Mouse (Mus musculus) liver, embryonic 15.5 days (tissue): ENCODE measurements around the gene Txn1. TPM values are rescaled to one million over a fixed set of nuclear protein-coding genes. Genes with fewer than 3 reads are reported as not detected.
A peak's percentile ranks its signal among the peaks of the same experiment; 100 is the strongest.

Source experiments
- ATAC-seq: fragments of 200-750 bp; cut with Nextera tagmentation; 2 replicates; pipeline ENCODE4 v1.8.0; 2017; ENCODE audit warnings: moderate number of reproducible peaks, mild to moderate bottlenecking, moderate library complexity; ENCODE audit not compliant: insufficient read depth
- H3K27ac ChIP-seq: fragments of 300-500 bp; sonication (generic); replicated peaks from 2 replicates; pipeline ENCODE4 v1.5.1; 2015; ENCODE audit warnings: mild to moderate bottlenecking, inconsistent platforms
- H3K27me3 ChIP-seq: fragments of 300-500 bp; sonication (generic); 2 replicates; pipeline ENCODE4 v1.6.1; 2015; ENCODE audit warnings: mild to moderate bottlenecking, inconsistent platforms
- H3K36me3 ChIP-seq: fragments of 300-500 bp; sonication (generic); replicated peaks from 2 replicates; pipeline ENCODE4 v1.6.1; 2015; ENCODE audit warnings: moderate library complexity, mild to moderate bottlenecking, inconsistent platforms
- H3K4me1 ChIP-seq: fragments of 300-500 bp; sonication (generic); replicated peaks from 2 replicates; pipeline ENCODE4 v1.6.1; 2015; ENCODE audit warnings: inconsistent platforms
- H3K4me2 ChIP-seq: fragments of 300-500 bp; sonication (generic); 2 replicates; pipeline ENCODE4 v1.6.1; 2015; ENCODE audit warnings: moderate library complexity, mild to moderate bottlenecking, inconsistent platforms
- H3K4me3 ChIP-seq: fragments of 300-500 bp; sonication (generic); replicated peaks from 2 replicates; pipeline ENCODE4 v1.5.1; 2015; ENCODE audit warnings: mild to moderate bottlenecking, inconsistent platforms
- H3K9ac ChIP-seq: fragments of 300-500 bp; sonication (generic); 2 replicates; pipeline ENCODE4 v1.6.1; 2015; ENCODE audit warnings: moderate library complexity, mild to moderate bottlenecking, inconsistent platforms
- H3K9me3 ChIP-seq: fragments of 300-500 bp; sonication (generic); replicated peaks from 2 replicates; pipeline ENCODE4 v1.6.1; 2016; ENCODE audit warnings: inconsistent platforms
- WGBS: fragments of 180-500 bp; shearing (Covaris S2); methylation state at CpG from one replicate; pipeline ENCODE4 v1.1.7; 2015; ENCODE audit warnings: mixed read lengths; ENCODE audit not compliant: insufficient replicate concordance; 5-methylcytosine and 5-hydroxymethylcytosine counted together
- polyA plus RNA-seq: library from polyadenylated mRNA; unstranded; fragments of >200 nt; fragmentation: Nextera tagmentation; extraction: Ambion mirVana; gene quantifications from 2 replicates; pipeline ENCODE4 v1.2.1, GENCODE M21; 2015

Txn1 gene
- polyA plus RNA-seq, 1 experiment from 2014 or later: 207 TPM

- Histone ChIP-seq H3K4me3 (no peak overlapping the region), H3K9me3 (no peaks in the 10 kb centered on the region), H3K4me1 (no peaks in the 10 kb centered on the region), H3K9ac (no peak overlapping the region), H3K4me2 (no peak overlapping the region), H3K27me3 (no peaks in the 10 kb centered on the region), H3K36me3 (peaks cover 27% of the 10 kb centered on the region), H3K27ac (no peak overlapping the region)
- no peak for ATAC-seq
- 42% methylated on average over 4 of the region's 4 CpGs for WGBS
These were observed 15.6 kb downstream of the Txn1 start for GRCm38 (mm10) chr4:57940631-57941030.

DNA sequence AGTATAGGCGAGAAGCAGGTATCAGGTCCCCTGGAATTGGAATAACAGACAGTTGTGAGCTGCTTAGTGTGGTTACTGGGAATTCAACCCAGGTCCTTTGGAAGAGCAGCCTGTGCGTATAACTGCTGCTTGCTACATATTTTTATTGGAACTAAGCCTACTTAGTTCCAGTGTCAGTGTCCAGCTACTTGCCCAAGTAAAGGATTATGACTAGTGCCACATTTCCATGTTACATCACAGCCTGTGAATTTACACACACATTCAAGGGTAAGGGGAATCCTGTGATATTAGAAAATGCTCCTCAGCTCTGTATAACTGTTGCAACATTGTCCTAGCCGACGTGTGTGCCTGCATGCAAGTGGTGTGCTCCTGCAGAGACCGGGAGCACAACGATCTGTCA, 18.9 kb downstream of the Txn1 start:
- ATAC-seq: no peak
- no peak overlapping the region for H3K4me2 ChIP-seq
- H3K4me3 ChIP-seq: no peak overlapping the region
- no peaks in the 10 kb centered on the region for H3K4me1 ChIP-seq
- no peak overlapping the region for H3K9ac ChIP-seq
- WGBS: 66% methylated on average over 6 of the region's 6 CpGs
- no peaks in the 10 kb centered on the region for H3K9me3 ChIP-seq
- no peak overlapping the region for H3K27ac ChIP-seq
- H3K36me3 ChIP-seq: no peaks in the 10 kb centered on the region
- H3K27me3 ChIP-seq: no peaks in the 10 kb centered on the region

- Histone ChIP-seq H3K27ac (no peak overlapping the region), H3K9ac (no peak overlapping the region), H3K4me1 (no peaks in the 10 kb centered on the region), H3K27me3 (no peaks in the 10 kb centered on the region), H3K9me3 (no peaks in the 10 kb centered on the region), H3K4me2 (no peak overlapping the region), H3K4me3 (no peak overlapping the region), H3K36me3 (no peaks in the 10 kb centered on the region)
- no peak for ATAC-seq
- 43% methylated on average over 5 of the region's 5 CpGs for WGBS
These were observed 22.0 kb downstream of the Txn1 start for GRCm38 (mm10) chr4:57934181-57934580.

DNA sequence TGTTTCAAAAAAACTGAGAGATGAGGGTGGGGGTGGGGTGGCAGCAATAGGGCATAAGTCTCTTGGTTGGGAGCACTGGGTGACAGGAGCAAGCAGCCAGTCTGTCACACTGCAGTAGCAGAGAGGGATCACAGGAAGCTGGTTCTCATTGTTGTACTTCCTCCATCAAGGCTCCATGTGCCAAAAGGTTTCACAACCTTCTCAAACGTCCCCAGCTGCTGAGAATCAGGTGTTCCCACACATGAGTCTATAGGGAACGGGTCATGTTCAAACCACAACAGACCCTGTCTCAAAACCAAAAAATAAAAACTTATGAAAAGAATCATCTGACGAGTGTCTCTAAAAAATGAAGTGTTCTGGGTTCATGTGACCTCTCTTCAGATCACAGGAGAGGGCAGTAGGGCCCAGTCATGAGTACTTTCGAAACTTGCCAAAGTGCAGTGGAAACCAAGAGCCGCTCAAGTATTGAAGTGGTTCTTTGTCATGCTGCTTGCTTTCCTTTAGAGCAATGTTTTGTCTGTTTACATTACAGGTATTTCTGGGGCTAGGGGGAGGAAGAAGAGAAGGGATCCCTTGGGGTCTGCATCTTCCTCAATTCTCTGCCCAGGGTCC, 25.5 kb downstream of the Txn1 start:
- Histone ChIP-seq H3K36me3 (no peaks in the 10 kb centered on the region), H3K27me3 (no peaks in the 10 kb centered on the region), H3K4me1 (no peaks in the 10 kb centered on the region), H3K9ac (no peak overlapping the region), H3K9me3 (no peaks in the 10 kb centered on the region), H3K4me3 (no peak overlapping the region), H3K4me2 (no peak overlapping the region), H3K27ac (no peak overlapping the region)
- no peak for ATAC-seq
- 33% methylated on average over 5 of the region's 5 CpGs for WGBS

GRCm38 (mm10) chr4:57927464-57928205, 28.6 kb downstream of the Txn1 start:
- no peak for ATAC-seq
- Histone ChIP-seq H3K9me3 (no peaks in the 10 kb centered on the region), H3K9ac (no peak overlapping the region), H3K27me3 (no peaks in the 10 kb centered on the region), H3K4me2 (no peak overlapping the region), H3K4me3 (no peak overlapping the region), H3K4me1 (no peaks in the 10 kb centered on the region), H3K27ac (no peak overlapping the region), H3K36me3 (no peaks in the 10 kb centered on the region)
- WGBS: 25% methylated on average over 3 of the region's 3 CpGs

DNA sequence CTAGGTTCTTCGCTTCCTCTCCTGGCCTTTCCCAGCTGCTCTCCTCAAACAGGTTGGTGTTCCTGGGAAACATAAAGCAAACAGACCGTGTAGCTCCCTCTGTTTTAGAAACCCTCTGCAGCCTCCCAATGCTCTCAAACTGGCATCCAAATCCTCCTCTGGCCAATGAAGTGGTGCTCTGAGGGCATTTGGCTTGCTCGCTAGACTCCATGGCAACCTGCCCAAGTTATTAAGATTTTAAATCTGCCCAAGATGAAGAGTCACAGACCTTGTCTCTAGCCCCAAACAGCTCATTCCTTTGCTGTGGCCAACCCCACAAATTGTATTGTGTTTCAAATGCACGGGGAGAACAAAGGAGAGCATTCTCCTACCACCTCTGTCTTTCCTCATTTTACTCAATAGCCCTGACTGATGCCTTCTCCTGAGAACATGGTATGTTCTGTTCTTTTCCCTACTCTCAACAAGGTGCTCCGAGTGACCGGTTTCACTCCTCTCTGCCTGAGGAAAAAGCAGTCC, 31.6 kb downstream of the Txn1 start:
- Histone ChIP-seq H3K4me1 (no peaks in the 10 kb centered on the region), H3K27ac (no peak overlapping the region), H3K9me3 (no peaks in the 10 kb centered on the region), H3K4me2 (no peak overlapping the region), H3K27me3 (no peaks in the 10 kb centered on the region), H3K9ac (no peak overlapping the region), H3K36me3 (no peaks in the 10 kb centered on the region), H3K4me3 (no peak overlapping the region)
- ATAC-seq: no peak
- WGBS: 60% methylated on average over 6 of the region's 6 CpGs

DNA sequence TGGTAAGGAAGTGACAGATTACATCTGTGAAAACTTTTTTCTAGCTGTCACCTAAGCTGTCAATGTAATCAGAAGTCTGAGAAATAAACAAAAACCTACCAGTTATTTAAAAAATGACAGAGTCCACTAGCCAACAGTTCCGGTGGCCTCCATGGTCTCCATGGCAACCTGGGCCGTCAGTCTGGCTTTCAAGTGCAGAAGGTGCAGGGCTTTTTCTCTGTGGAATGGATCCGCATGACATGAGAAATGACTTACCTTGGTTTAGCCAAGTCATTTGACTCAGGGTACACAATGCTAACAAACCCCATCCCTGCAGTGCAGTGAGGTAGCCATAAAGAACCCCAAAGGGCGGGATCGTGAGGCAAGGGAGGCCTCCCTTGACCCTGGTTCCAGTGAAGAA, 34.0 kb downstream of the Txn1 start:
- Histone ChIP-seq H3K27me3 (no peaks in the 10 kb centered on the region), H3K9me3 (no peaks in the 10 kb centered on the region), H3K27ac (no peak overlapping the region), H3K9ac (no peak overlapping the region), H3K4me3 (no peak overlapping the region), H3K36me3 (no peaks in the 10 kb centered on the region), H3K4me1 (no peaks in the 10 kb centered on the region), H3K4me2 (no peak overlapping the region)
- ATAC-seq: no peak
- 58% methylated on average over 5 of the region's 5 CpGs for WGBS

GRCm38 (mm10) chr4:57920522-57920921, 35.7 kb downstream of the Txn1 start:
- Histone ChIP-seq H3K9me3 (no peaks in the 10 kb centered on the region), H3K9ac (no peak overlapping the region), H3K4me2 (no peak overlapping the region), H3K36me3 (no peaks in the 10 kb centered on the region), H3K4me3 (no peak overlapping the region), H3K27me3 (no peaks in the 10 kb centered on the region), H3K27ac (no peak overlapping the region), H3K4me1 (0 out of 2 replicates have a peak, but pooled peaks cover under 1% of the 10 kb centered on the region)
- ATAC-seq: no peak
- WGBS: 69% methylated on average over 1 of the region's 1 CpGs

GRCm38 (mm10) chr4:57919494-57920423, 36.5 kb downstream of the Txn1 start:
- Histone ChIP-seq H3K36me3 (no peaks in the 10 kb centered on the region), H3K9ac (no peak overlapping the region), H3K4me3 (no peak overlapping the region), H3K9me3 (no peaks in the 10 kb centered on the region), H3K4me1 (0 out of 2 replicates have a peak, but pooled peaks cover 2% of the 10 kb centered on the region), H3K27me3 (no peaks in the 10 kb centered on the region), H3K4me2 (no peak overlapping the region), H3K27ac (no peak overlapping the region)
- ATAC-seq: no peak
- WGBS: 17% methylated on average over 8 of the region's 8 CpGs

DNA sequence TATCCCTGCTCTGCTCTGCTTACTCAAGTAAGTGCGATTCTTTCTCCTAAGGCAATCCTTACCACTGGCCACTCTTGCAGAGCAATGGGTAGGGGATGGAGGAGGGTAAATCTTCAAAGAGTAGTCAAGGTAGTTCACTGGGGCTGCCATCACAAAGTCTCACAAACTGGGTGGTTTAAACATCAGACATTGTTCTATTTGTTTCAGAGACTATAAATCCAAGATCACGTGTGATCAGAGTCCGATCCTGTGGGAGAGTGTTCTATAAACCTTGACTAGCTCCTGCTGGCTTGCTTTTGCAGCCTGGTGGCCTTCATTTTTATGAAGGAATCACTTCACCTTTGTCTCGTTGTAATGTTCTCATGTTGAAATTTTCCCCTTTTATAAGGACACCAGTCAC, 39.5 kb downstream of the Txn1 start:
- Histone ChIP-seq H3K36me3 (no peaks in the 10 kb centered on the region), H3K4me2 (peak overlapping the region; percentile 48; the same call in 1 of the 2 replicates), H3K4me3 (no peak overlapping the region), H3K27ac (no peak overlapping the region), H3K4me1 (0 out of 2 replicates have a peak, but pooled peaks cover 2% of the 10 kb centered on the region), H3K9ac (no peak overlapping the region), H3K9me3 (no peaks in the 10 kb centered on the region), H3K27me3 (no peaks in the 10 kb centered on the region)
- 52% methylated on average over 4 of the region's 4 CpGs for WGBS
- ATAC-seq: no peak

- no peak within 1 kb of the TSS for H3K9ac ChIP-seq
- H3K36me3 ChIP-seq: no peaks in the 10 kb centered on the region
- no peaks in the 10 kb centered on the region for H3K27me3 ChIP-seq
- peak within 1 kb of the TSS; percentile 15 for H3K4me3 ChIP-seq
- no peak for ATAC-seq
- peak within 1 kb of the TSS; percentile 48 for H3K4me2 ChIP-seq
- H3K4me1 ChIP-seq: 0 out of 2 replicates have a peak, but pooled peaks cover 2% of the 10 kb centered on the region
- H3K27ac ChIP-seq: no peak within 1 kb of the TSS
- 30% methylated on average over 9 of the region's 9 CpGs for WGBS
- no peaks in the 10 kb centered on the region for H3K9me3 ChIP-seq
These were observed 40.0 kb downstream of the Txn1 start, which contains the start of gene D630039A03Rik for GRCm38 (mm10) chr4:57916201-57916661. Gene D630039A03Rik, minus strand, starts transcription at chr4:57916297.
